Mouse (Mus musculus): ENCODE data around the gene Znrf4.

GRCm38 (mm10) chr17:56507161-56508068, 4.8 kb downstream of the Znrf4 start:
- TF ChIP-seq POLR2A (IDR thresholded peaks at IDR 0.05; ENCODE audit: borderline replicate concordance, control insufficient read depth, low read depth, low read length) (0 out of 2 replicates have a peak, but pooled peaks have one; percentile 26), CTCF (IDR thresholded peaks at IDR 0.05; ENCODE audit: control insufficient read depth, insufficient read depth, low read length) (no peak)
